Mouse (Mus musculus) testis, adult 2 months (tissue): ENCODE measurements around the gene Sec61a2.

Source experiments
- CTCF ChIP-seq: fragments of 200-500 bp; IDR thresholded peaks from 2 replicates; pipeline ENCODE4 v1.5.1; 2012; ENCODE audit warnings: low read depth, mild to moderate bottlenecking, inconsistent platforms, low read length, moderate library complexity; ENCODE audit not compliant: control insufficient read depth, insufficient read depth, insufficient replicate concordance
- POLR2A ChIP-seq: fragments of 200-500 bp; IDR thresholded peaks from 2 replicates; pipeline ENCODE4 v1.6.1; 2012; ENCODE audit warnings: low read depth, mild to moderate bottlenecking, inconsistent platforms, low read length, moderate library complexity; ENCODE audit not compliant: control insufficient read depth

DNA sequence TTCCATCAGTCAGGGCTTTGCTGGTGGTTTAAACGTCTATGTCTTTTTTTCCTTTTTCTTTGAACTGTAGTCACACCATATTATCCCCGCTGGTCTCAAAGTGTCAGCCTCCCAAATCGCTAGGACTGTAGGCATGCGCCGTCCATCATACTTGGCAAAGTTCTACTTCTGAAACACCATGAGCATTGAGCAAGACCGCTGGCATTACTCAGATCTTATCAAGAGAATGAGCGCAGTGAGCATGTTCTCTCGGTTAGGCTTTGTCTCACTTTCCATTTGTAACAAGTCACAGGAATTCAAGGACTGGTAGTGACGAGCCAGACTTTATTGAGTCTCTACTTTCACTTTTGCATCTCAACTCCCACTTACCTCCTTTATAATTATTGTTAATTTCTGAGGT, 44.1 kb downstream of the Sec61a2 start:
- TF ChIP-seq CTCF (no peak), POLR2A (no peak)
